In the genomic region with DNA sequence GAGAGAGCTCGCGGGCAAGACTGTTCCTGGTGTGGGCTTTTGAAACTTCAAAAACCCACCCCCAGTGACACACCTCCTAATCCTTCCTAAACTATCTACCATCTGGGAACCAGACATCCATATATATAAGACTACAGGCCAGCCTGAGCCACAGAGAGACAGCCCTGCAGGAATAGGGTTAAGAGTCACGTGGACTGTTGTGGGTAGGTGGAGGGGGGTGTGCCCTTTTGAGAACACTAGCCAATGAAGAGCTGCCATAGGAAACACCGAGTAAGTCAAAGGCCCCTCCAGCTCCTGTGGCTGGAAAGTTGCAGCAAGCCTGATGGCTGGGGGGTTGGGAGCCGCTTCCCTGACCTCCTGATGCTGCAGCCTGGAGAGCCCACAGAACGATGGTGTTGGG, we compare ENCODE assay signal across 13 mouse cellular contexts. TPM values are rescaled to one million over a fixed set of nuclear protein-coding genes. Genes with fewer than 3 reads are reported as not detected.
"Had no signal": no experiment of that assay in that cellular context is flagged by ENCODE, and none has a peak within 500 bp of the region (broad histone marks: within the 10 kb centered on the region; RNA-seq: fewer than 3 reads in every experiment).

No protein-coding gene starts in this region.

- H3K4me2 ChIP-seq: limb, embryonic 15.5 days; liver, embryonic 13.5 days; neural tube, embryonic 12.5 days had no signal

- H3K9me3 ChIP-seq: limb, embryonic 15.5 days; liver, embryonic 13.5 days; neural tube, embryonic 12.5 days had no signal

- DNase-seq: layer of hippocampus, adult 9-11 months; layer of hippocampus, postnatal 36 days; liver, embryonic 13.5 days; lung, adult 18-20 months; lung, postnatal 36 days; midbrain, embryonic 14.5 days; right cerebral cortex, postnatal 4 days; spleen, adult 18-20 months; thymus, adult 18-20 months; thymus, postnatal 25 days had no signal

- H3K27ac ChIP-seq: limb, embryonic 15.5 days; liver, embryonic 13.5 days; neural tube, embryonic 12.5 days had no signal

- H3K27me3 ChIP-seq: limb, embryonic 15.5 days; liver, embryonic 13.5 days; neural tube, embryonic 12.5 days had no signal

- H3K9ac ChIP-seq: limb, embryonic 15.5 days; liver, embryonic 13.5 days; neural tube, embryonic 12.5 days had no signal

- H3K36me3 ChIP-seq: limb, embryonic 15.5 days; liver, embryonic 13.5 days; neural tube, embryonic 12.5 days had no signal

- H3K4me1 ChIP-seq: limb, embryonic 15.5 days; liver, embryonic 13.5 days; neural tube, embryonic 12.5 days had no signal

- H3K4me3 ChIP-seq: limb, embryonic 15.5 days; liver, embryonic 13.5 days; neural tube, embryonic 12.5 days had no signal

RNA-seq across cellular contexts. Expression of a gene that starts 23.6 kb away (rescaled TPM):
- total RNA-seq: neutrophil, adult 5-6 weeks had no signal
